Mouse (Mus musculus) heart, adult 9 months (tissue): Measurements from ENCODE around the gene Cyb5d1.

Experiments used
- DNase-seq, 2 experiments: peaks; one replicate each; pipeline ENCODE4 v3.0.0; 2022; ENCODE audit warnings: low spot score in 2 of 2

Gene Cyb5d1

DNA sequence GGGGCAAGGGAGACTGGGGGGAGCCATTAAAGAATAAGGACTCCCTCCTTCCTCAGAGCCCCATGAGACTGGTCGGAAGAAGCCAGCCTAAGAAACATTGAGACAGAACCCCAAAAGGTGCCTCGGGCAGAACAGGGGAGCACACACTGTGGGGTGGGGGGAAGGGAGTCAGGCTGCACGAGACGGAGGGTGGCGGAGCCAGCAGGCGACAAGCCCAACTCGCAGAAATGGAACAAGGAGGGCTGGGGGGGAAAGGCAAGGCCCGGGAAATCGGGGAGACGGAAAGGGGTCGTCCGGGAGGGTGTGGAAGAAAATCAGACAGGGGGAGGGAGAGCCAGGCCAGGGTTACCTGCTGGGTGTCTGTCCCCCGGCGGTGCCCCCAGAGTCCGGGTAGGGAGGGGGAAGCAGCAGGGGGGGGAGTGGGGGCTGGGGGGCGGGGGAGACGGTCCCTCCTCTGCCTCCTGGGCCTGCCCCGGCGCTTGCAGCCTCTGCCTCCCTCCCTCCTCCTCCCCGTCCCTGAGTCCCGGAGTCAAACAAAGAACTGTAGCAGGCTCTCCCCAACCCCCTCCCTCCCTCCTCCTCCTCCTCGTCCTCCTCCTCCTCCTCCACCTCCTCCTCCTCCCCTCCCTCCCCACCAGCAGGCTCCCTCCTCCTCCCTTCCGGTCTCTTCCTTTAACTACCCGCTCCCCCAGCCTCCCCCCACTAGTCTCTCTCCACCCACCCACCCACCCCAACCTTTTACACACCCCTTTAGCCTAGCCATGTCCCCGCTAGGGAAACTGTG, 20.4 kb upstream of the Cyb5d1 start:
- DNase-seq: peak in 1 of 2 experiments; percentile 36

DNA sequence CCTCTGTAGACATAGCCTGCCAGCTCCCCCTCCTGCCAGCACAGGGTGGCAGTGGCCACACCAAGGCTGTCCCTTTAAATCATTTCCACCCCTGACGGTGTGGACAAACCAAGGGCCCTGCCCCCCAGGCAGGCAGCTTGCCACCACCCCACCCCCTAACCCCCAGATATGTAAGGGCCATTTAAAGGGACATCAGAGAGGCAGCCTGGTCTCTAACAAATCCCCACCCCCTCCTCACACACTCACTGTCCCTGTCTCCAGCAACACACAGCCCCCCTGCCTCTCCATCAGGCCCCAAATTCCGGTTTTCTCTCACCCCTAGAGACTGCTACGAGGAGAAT, 19.9 kb upstream of the Cyb5d1 start:
- peak in 1 of 2 experiments; percentile 64 for DNase-seq

DNA sequence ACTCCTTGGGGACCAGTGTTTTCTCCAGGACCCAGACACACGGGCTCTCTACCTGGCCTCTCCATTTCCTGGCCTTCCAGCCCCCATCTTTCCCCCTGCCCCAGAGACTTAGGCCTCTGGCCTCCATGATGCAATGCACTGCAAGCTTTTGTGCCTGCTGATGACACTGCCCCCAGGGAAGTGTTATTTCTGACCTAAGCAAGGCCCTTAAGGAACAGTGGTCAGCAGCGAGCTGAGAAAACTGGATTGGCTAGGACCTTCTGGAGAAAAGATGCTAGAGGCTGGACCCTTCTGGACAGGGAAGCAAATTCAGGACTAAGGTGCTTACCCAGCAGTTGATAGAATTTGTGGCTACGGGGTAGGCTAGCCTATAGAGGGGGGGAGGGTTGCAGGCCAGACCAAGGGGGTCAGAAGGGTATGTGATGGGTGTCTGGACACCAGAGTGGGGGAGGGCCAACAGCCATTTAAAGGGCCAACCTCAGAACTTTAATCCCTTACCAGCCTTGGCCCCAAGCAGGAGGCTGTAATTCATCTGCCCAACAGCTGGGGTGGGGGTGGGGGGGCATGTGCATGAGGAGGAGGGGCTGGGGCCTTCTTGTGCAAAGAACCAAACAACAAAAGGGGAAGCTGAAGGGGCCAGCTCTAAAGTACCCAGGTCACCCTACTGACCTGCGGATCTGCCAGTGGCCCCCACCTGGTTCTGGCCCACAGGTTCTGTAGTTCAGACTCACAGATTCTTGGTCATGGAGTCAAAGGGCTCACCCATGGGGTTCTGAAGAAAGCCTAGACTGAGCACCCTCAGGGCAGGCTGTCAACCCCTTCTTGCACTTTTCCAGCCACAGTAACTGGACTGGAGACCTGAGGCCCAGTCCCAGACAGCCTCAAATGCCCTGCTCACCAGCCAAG, 19.2 kb upstream of the Cyb5d1 start:
- DNase-seq: peak in 1 of 2 experiments; percentile 63

DNA sequence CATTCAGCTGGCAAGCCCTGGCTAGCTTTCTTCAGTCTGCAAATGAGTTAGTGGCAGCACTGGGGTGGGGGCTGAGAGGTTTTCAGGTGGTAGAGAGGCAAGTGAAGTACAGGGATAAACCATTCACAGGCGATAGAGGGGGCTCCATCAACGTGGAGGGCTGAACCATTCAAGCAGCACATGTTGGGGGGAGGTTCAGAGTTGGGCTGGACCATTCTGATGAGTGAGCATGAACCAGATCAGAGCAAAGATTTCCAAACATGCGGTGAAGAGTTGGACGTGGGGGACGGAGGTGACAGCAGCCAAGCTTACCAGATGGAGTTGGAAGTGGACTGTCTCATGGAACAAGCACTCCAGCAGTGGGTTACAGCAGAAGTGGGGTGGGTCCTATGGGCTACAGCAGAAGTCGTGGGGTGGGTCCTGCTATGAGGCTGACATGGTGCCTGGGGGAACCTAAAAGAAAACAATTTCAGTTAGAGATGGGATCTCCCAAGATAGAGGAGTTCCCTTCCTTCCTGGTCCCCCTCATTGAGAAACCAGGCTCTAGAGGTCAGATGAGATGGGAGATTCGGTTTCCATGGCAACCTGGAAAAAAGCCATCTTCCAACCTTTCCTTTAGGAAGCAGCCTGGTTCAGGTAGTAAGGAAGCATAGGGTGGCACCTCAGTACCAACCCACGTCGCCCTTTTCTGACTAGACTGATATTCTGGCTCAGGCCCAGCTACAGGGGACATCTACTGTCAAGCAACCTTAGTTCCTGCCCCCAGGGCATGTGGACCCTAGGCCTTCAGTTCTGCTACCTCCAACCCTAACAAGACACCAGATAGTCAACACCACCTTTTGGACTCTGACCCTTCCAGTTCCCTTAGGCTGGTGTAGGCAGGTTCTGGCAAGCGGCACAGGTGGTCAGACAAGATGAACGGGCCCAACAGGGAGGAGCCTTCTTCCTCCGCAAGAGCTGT, 18.1 kb upstream of the Cyb5d1 start, which contains the start of gene Kdm6b:
TSS of gene Kdm6b (minus strand) at position 455 of the 961 bp plus-strand sequence.
- no peak for DNase-seq

DNA sequence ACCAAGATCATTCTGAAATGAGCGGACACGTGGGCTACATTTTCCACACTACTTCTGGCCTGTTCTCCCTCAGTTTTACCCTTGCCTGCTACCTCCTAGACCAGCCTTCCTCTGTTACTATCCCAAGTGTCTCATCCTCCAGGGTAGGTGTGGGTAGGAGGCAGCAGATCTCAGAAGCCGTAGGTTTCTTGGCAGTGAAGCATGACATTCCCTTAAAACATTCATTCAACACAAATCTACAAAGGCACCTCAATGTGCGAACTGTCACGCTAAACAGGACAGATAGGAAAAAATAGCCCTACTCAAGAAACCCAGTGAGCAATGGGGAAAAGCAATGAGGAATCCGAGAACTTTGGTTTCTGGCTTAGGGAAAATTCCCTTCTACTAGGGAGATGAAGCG, 17.1 kb upstream of the Cyb5d1 start:
- DNase-seq: no peak

DNA sequence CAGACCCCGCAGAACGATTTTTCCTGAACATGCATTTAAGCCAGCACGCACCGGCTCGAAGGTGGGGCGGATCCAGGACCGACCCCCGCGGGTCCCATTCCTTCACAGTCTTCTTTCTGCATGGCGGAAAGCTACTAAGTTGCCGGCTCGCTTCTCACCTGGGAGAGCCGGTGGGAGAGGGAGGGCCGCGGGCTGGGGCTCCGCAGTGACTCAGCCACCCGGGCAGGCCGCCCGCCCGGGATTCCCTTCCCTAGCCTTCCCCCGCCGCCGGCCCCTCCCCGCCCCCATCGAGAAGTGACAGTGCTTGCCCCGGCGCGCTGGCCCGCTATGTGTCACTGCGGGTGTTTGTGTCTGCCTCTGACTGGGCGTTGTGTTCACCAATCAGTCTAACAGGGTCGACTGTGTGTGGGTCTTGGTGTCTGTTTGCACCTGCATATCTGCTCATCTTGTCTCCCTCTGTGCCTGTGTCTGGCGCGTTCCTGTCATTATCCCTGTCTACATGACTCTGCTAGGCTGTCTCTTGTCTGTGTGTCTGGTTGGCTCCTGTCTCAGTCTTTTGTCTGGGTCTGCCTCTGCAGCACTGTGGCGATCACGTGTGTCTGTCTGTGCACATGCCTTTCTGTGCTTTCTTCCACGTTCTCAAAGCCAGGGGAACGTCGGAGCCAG, 16.2 kb upstream of the Cyb5d1 start:
- peak in 1 of 2 experiments; percentile 70 for DNase-seq

DNA sequence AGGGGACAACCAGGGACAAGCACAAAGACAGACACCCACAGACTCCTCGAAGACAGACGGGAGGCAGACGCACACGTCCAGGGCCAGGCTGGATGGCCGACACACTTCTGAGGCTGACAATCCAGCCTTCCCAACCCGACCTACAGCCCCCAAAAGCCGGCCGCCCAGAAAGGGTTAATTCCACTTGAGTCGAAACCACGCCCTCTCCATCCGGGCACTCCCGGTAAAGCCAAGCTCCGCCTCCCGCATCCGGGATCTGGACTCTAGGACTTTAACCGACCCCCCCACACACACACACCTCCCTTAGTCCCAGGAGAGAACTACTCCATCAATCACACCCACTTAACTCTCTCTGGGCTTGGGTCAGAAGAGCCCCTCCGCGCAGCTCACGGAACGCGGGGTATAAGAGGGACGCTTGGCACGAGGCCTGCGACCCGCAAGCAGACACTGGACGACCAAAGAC, 15.7 kb upstream of the Cyb5d1 start:
- peak; percentile 92 to 93 for DNase-seq

DNA sequence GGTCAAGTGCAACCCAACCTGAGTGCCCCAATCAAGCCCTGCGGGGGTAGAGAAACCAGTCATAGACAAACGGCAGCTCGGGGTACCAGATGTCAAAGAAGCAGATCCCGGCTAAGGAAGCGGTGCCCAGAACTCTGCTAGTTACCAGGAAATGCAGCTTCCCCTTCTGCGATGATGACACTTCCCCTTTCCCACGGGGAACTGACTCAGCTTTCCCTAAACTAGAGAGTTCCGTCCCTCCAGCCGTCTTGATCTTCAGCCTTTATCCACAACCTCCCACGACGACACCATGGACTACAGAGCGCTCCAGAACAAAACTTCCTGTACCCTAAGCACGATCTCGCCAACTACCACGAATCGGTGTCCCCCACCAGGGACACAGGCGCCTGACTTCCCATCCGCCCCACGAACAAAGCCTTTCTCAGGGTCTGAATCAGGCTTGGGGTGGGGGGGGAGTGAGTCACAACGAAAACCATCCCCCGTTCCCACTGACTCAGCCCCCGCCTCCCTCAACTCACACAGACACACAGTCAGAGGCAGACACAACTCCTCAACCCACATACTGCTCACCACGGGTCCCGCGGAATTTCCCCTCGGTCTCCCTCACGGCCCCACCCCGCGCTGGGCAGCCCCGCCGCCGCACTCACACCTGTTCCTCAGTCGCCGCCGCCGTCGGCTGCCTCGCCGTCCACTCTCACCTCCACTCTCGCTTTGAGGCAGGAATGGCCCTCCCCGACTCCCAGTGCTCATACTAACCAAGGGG, 15.1 kb upstream of the Cyb5d1 start:
- peak; percentile 81 to 83 for DNase-seq

DNA sequence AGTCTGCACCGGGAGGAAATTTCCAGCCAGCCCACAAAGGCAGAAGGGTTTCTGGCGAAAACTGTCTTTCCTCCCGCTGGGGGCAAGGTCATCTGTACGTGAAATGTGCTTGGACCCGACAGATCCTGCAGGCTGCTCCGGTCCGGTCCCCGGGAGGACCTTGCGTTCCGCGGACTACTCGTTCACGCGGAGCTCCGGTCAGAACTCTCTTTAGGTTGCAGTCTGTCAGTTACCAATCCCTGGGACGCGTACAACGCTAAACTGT, 14.5 kb upstream of the Cyb5d1 start:
- no peak for DNase-seq

DNA sequence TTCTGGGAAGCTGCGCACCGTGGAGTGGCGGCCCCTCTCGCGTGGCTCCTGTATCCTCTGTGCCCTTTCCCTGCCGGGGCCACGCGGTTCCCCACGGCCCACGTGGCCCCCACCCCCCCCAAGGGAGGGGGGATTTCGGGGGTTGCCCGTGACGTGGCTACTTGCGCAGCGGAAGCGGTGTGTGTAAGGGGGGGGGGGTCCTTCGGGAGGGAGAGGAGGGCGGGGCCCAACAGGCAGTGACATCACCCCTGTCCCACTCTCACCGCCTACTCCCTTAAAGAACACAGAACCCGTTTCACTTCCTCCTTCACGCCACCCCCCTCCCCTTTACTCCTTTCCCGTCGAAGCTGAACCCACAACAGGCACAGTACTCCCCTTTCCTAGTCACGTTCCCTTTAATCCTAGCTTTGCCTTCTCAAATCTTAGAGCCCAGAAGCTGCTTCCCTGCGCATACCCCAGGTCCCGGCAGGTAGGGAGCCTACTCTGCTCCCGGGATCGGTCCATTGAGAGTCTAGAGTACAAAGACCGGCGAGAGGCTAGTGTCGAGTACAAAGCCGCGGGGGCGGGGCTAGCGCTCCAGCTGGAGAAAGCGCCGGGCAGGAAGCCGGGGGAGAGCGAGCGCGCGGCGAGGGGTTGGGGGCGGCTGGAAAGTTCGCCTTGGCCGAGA, 14.1 kb upstream of the Cyb5d1 start:
- peak; percentile 85 to 86 for DNase-seq

DNA sequence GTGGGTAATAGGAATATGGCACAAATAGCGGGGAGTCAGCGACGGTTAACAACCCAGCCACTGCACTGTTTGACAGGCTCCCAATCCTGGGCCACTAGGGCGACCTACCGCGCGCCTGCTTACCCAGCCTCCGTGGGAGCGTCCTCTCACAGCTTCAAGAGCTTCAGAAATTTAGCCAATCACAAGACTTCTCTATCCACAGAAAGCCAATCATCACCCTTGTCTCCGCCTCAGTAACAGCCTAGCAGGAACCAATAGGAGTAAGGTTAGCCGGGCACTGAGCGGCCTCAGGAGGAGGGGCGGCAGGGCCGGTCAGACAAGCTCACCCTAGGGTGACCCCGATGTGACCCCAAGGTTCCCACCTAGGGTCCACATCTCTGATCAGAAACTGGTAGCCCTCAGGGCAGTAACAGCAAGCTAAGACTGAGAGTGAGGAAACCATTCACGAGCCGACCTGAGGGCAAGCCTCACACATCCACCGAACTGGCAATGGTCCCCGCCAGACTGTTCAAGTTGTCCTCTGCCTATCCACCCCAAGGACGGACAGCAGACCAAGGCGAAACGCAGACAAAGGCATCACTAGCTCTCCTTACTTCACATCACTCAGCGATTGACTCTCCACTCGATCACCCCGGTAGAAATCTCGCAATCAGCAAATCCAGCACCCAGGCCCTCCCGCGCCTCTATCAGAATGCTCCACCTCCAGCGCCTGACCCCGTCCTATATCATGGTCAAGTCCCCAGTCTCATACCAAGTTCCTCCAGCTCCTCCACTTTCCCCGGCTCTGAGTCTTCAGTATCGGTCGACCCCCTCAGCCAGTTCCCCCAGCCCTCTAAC, 13.3 kb upstream of the Cyb5d1 start:
- DNase-seq: peak; percentile 92 to 95

DNA sequence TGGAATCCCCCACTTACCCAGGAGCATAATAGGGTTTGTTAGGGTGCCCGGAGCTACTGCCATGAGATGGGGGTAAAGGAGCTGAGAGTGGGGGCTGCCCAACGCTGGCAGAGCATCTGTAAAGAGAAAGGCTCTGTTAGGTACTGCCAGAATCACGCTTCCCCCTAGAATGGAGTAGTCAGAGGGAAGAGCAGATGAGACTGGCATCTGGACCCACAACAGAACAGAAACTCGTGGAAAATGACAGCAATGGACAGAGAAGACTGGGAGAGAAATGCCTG, 12.2 kb upstream of the Cyb5d1 start:
- no peak for DNase-seq

DNA sequence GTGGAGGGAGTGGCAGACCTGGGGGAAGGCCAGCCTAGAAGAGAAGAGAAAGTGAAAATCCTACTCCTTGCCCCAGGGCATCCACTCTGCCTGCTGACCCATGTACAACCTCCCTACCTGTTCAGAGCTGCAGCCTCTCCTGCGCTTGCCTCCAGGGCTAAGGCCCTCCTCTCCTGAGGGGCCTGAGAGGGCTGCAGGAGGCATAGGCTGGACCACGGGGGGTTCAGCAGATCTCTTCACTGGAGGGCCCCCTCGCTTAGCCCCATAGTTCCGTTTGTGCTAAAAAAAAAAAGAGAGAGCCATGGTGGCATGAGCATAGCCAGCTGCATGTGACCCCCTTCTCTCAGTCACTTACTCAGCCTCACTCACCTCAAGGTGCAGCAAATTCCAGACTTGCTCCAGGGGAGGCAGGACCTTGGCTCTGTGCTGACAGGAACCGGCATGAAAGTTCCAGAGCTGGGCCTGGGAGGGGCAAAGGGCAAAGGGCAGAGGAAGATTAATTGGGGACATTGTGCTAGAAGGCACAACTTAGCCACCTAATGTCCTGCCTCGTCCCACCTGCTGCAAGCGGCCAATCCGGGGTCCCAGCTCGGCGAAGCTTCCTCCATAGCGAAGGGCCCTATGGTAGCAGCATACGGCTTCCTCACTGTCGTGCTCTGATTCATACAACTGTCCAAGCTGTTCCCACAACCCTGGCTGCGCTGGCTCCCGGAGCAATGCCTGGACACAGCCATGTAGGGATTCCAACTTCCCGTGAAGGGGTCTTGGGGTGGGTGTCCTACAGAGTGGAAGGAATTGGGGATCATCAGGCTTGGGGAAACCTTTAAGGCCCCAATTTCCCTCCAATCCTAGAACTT, 11.7 kb upstream of the Cyb5d1 start:
- no peak for DNase-seq

DNA sequence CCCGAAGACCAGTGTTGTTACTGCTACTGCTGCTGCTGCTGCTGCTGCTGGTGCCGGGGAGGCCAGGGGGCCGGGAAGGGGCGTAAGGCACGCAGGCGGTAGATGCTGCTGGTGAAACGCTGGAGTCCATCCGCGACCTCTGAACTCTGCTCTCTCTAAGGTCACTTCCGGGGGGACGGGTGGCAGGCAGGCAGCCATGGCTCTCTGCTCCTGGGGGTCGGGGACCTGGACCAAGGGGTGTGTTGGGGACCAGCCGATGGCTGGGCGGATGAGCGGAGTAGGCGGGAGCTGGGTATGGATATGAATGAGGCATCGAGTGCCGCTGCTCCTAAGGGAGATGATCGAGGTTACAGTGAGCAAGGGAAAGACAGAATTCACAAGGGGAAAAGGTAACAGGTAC, 10.9 kb upstream of the Cyb5d1 start:
- DNase-seq: no peak

DNA sequence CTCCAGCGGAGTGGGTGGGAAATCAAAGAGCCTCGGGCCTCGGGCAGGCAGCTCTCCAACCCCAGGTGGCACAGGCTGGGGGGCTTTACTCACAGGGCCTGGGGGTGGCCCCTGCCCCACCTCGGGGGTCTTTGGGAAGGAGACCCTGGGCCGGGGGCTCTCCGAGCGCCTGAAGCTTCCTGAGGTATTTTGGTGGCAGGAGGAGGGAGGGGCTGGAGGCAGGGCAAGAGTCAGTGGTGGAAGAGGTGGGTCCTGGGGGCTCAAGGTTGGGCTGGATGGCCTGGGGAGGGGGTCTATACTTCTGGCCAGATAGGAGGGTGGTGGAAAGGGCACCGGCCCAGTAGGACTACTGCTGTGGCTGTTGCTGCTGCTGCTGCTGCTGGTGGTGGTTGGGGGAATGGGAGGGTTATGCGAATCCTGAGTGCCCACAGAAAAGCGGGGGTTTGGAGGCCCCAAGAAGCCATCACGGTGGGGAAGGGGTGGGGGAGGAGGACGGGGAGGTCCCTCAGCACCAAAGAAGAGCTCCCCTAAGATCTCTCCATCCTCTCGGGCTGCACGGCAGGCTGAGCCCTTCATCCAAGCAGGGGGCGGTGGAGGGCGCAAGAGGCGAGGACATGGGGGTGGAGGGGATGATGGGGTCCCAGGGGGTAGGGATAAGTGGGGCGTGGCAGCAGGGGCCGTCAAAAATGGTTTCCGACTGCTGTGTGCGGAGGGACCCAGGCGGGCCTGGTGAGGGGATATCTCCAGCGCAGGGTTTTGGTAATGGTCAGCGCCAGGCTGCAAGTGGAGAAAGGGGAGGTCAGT, 10.2 kb upstream of the Cyb5d1 start:
- no peak for DNase-seq

DNA sequence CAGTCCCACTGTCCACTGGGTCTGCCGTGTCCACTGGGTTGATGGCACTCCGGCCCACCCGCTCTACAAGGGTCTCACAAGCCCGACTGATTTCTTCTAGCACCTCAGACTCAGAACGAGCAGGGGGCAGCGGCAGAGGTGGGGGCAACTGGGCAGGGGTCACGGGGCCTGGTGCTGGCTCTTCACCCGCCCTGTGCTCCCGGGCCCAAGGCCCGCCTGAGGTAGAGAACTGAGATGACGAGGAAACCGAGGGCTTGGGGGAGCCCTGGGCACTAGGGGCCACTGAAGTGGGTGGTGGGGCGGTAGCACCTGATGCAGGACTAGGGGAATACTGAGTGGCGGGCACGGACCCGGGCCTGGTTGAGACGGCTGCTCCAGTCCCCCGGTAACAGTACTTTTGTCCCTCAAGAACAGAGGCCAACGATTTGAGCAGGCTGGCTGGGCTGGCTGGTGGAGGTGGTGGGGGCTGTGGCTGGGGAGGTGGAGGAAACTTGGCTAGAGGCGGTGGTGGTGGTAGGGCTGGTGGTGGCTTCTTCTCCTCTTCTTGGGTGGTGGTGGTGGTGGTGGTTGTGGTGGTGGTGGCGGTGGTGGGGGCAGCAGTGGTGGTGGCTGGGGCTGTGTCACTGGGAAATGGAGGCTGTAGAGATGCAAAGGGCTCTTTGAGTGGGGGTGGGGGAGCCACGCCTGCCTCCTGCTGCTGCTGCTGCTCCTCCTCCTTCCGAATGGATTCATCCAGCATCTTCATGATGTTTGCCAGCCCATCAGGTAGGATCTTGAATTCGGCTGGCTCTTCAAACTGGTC, 9.4 kb upstream of the Cyb5d1 start:
- DNase-seq: no peak
